Mouse (Mus musculus) monocyte, adult 2 months (primary cell): ENCODE data around the gene Gm14434.
"Not testable (repeated sequence)": the region's sequence is repeated elsewhere in the genome, so short reads cannot be mapped to it uniquely, and the experiment has no call there.

Experiments
- DNase-seq, 2 experiments: peaks; one replicate each; pipeline ENCODE4 v3.0.0; 2022; ENCODE audit warnings: low spot score in 2 of 2, low read depth in 1 of 2

The Gm14434 gene

DNA sequence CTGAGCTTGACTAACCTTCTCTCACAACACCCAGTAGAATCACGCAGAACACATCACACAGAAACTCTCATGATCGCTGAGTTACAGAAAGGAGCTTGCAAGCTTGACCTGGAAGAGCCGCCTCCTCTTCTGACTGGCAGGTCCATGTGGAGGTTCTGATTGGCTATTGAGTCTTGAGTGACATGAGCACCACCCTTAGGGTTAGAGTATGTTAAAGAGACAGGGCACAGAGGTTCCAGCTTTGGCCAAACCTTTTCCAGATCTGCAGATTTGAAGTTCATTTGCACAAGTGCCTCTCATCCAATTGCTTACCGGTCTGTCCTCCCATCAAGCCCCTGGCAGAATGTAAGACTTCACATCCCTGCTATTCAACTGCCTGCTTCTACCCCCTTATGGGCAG is at the start of gene Gm14434:
Gene Gm14434 (minus strand): TSS at position 101 of the 400 bp plus-strand sequence.
- DNase-seq, result not testable (repeated sequence)

DNA sequence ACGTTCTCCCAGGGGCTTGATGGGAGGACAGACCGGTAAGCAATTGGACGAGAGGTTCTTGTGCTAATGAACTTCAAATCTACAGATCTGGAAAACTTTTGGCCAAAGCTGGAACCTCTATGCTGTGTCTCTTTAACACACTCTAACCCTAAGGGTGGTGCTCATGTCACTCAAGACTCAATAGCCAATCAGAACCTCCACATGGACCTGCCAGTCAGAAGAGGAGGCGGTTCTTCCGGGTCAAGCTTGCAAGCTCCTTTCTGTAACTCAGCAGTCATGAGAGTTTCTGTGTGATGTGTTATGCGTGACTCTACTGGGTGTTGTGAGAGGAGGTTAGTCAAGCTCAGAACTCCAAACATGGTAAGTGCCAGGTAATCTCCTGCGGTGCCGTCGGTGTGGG is 34.2 kb upstream of the Gm14434 start, which contains the start of gene Zfp967:
Gene Zfp967 (plus strand): TSS at position 301 of the 400 bp plus-strand sequence.
- not testable (repeated sequence) for DNase-seq

DNA sequence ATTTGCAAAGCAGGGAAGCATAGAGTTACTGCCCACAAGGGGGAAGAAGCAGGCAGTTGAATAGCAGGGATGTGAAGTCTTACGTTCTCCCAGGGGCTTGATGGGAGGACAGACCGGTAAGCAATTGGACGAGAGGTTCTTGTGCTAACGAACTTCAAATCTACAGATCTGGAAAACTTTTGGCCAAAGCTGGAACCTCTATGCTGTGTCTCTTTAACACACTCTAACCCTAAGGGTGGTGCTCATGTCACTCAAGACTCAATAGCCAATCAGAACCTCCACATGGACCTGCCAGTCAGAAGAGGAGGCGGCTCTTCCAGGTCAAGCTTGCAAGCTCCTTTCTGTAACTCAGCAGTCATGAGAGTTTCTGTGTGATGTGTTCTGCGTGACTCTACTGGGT is 63.3 kb downstream of the Gm14434 start, which contains the start of gene Gm14435:
Gene Gm14435 (plus strand): TSS at position 301 of the 400 bp plus-strand sequence.
- DNase-seq, result not testable (repeated sequence)
